Mouse (Mus musculus): ENCODE data around the gene Olfr9. TPM values are rescaled to one million over a fixed set of nuclear protein-coding genes. Genes with fewer than 3 reads are reported as not detected.
A peak's percentile ranks its signal among the peaks of the same experiment; 100 is the strongest.

The Olfr9 gene
- polyA plus RNA-seq, 1 experiment from 2014 or later: not detected

DNA sequence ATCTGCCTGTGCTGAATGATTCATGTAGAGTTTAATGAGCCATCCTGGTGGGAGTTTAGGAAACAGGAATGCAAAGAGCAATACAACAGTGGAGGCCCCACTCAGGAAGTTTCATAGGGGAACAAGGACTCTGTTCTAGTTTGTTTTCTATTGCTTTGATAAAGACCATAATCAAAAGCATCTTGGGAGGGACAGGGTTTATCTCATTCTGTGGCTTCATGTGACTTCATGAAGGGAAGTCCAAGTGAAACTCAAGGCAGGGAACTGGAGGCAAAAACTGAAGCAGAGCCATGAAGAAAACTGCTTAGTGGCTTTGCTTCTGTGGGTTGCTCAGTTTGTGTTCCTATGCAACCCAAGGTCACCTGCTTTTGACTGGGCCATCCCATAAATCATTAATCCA is 25.2 kb downstream of the Olfr9 start:
- H3K4me2 ChIP-seq (replicated peaks): no peak overlapping the region
- no peak overlapping the region for H3K4me3 ChIP-seq
- no peaks in the 10 kb centered on the region for H3K27me3 ChIP-seq (replicated peaks)
- H3K27ac ChIP-seq: no peak overlapping the region
- no peaks in the 10 kb centered on the region for H3K4me1 ChIP-seq
- no peak overlapping the region for H3K9ac ChIP-seq
- no peaks in the 10 kb centered on the region for H3K9me3 ChIP-seq
- H3K36me3 ChIP-seq: no peaks in the 10 kb centered on the region
- ATAC-seq (ENCODE audit: low FRiP score, low read depth): no peak

DNA sequence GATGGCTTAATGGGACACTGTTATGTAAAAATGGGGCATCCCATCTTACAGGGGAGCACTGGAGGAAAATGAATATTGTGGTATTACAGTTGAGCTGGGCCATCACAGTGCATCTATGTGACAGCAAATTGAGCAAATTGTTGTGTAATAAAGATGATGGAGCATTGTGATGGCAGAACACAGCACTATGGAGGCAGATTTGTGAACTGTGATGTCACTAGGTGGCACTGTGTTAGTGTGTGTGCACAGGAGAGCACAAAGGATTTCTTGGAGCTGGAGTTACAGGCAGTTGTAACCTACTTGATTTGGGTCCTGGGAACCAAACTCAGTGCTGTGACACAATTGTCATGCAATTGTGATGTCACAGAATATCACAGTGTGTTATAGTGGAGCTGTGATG is 34.1 kb downstream of the Olfr9 start:
- H3K9ac ChIP-seq: no peak overlapping the region
- no peak overlapping the region for H3K27ac ChIP-seq
- H3K27me3 ChIP-seq (replicated peaks): no peaks in the 10 kb centered on the region
- no peaks in the 10 kb centered on the region for H3K9me3 ChIP-seq
- no peaks in the 10 kb centered on the region for H3K4me1 ChIP-seq
- ATAC-seq (ENCODE audit: low FRiP score, low read depth): no peak
- no peaks in the 10 kb centered on the region for H3K36me3 ChIP-seq
- no peak overlapping the region for H3K4me3 ChIP-seq
- no peak overlapping the region for H3K4me2 ChIP-seq (replicated peaks)

DNA sequence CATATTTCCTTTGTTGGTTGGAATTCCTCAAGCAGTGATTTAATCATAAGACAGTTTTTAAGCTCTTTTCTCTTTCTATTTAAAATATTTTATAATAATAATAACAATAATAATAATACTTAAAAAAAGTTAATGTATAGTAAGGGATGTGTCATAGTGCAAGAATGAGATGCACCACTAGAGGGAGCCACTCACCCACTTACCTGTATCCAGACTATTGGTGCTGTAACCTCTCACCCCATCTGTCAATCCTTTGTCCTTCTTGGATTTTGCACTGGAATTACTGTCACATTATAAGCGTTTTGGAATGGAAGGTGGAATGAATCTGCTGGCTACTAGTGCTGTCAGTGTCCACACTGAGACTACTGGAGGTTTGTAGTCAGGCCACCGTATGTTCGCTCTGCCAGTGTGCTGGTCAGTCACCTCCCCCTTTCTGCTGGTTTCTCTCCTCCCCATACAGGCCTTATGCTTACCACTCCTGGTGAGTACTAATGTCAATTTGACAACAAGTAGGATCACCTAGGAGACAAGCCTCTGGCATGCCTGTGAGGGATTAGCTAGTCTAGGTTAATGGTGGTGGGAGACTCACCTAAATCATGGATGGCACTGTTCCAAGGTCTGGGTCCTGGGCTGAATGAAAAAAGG is 36.9 kb downstream of the Olfr9 start:
- Histone ChIP-seq H3K4me2 (replicated peaks) (no peak overlapping the region), H3K27me3 (replicated peaks) (no peaks in the 10 kb centered on the region), H3K9me3 (no peaks in the 10 kb centered on the region), H3K36me3 (no peaks in the 10 kb centered on the region), H3K9ac (no peak overlapping the region), H3K27ac (no peak overlapping the region), H3K4me1 (no peaks in the 10 kb centered on the region), H3K4me3 (no peak overlapping the region)
- peak; percentile 77 for ATAC-seq (ENCODE audit: low FRiP score, low read depth)
- WGBS: 66% methylated on average over 3 of the region's 3 CpGs

- no peak overlapping the region for H3K9ac ChIP-seq
- no peak overlapping the region for H3K27ac ChIP-seq
- no peaks in the 10 kb centered on the region for H3K4me1 ChIP-seq
- no peak for ATAC-seq (ENCODE audit: low FRiP score, low read depth)
- H3K4me3 ChIP-seq: no peak overlapping the region
- no peaks in the 10 kb centered on the region for H3K36me3 ChIP-seq
- H3K27me3 ChIP-seq (replicated peaks): no peaks in the 10 kb centered on the region
- 79% methylated on average over 2 of the region's 2 CpGs for WGBS
- no peak overlapping the region for H3K4me2 ChIP-seq (replicated peaks)
- H3K9me3 ChIP-seq: no peaks in the 10 kb centered on the region
Observed at GRCm38 (mm10) chr10:129028343-129028742, 39.1 kb downstream of the Olfr9 start.

DNA sequence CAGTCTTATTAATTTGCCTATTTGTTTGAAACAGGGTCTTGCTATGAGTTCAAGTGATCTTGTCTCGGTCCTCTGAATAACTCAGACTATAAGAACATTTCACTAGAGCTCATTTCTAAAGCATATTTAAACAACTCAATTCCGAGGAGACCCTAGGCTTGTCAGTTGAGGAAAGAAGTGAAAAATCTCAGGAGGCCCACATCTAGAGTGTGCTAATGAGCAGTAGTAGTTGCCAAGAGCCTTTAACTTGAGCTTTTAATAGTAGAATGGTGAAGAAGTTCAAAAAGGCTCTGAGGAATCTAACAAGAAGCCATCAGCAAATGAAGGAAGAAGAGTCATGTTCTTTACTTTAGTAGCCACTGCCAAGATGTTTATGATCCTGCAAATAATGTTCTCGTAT is 50.6 kb downstream of the Olfr9 start, which contains the start of gene Olfr764-ps1:
Gene Olfr764-ps1, minus strand, starts transcription at position 101 of the 400 bp plus-strand sequence.
- Histone ChIP-seq H3K27me3 (replicated peaks) (no peaks in the 10 kb centered on the region), H3K9me3 (no peaks in the 10 kb centered on the region), H3K4me3 (no peak within 1 kb of the TSS), H3K4me2 (replicated peaks) (no peak within 1 kb of the TSS), H3K9ac (no peak within 1 kb of the TSS), H3K4me1 (no peaks in the 10 kb centered on the region), H3K36me3 (no peaks in the 10 kb centered on the region), H3K27ac (no peak within 1 kb of the TSS)
- 84% methylated on average over 3 of the region's 3 CpGs for WGBS
- ATAC-seq (ENCODE audit: low FRiP score, low read depth): no peak

Other genes with a start within 250 kb of the Olfr9 start
- gene Dgka, start 244.6 kb upstream of the Olfr9 start, polyA plus RNA-seq (2016; fragmentation: Nextera tagmentation; extraction: Ambion mirVana): 5.5 and 6.8 TPM in 2 replicates
- gene Pym1, start 241.5 kb upstream of the Olfr9 start, polyA plus RNA-seq (2016; fragmentation: Nextera tagmentation; extraction: Ambion mirVana): 49.1 and 50.5 TPM in 2 replicates
- 0.28 and 0.54 TPM in 2 replicates for gene Mmp19, start 198.5 kb upstream of the Olfr9 start, polyA plus RNA-seq (2016; fragmentation: Nextera tagmentation; extraction: Ambion mirVana)
- 60.2 and 63.3 TPM in 2 replicates for gene Dnajc14, start 185.4 kb upstream of the Olfr9 start, polyA plus RNA-seq (2016; fragmentation: Nextera tagmentation; extraction: Ambion mirVana)
- gene Tmem198b, start 185.1 kb upstream of the Olfr9 start, polyA plus RNA-seq (2016; fragmentation: Nextera tagmentation; extraction: Ambion mirVana): 18.7 and 19.7 TPM in 2 replicates
- gene Sarnp, start 172.1 kb upstream of the Olfr9 start, polyA plus RNA-seq (2016; fragmentation: Nextera tagmentation; extraction: Ambion mirVana): 198 and 235 TPM in 2 replicates
- gene Ormdl2, start 167.8 kb upstream of the Olfr9 start, polyA plus RNA-seq (2016; fragmentation: Nextera tagmentation; extraction: Ambion mirVana): 31.2 and 37.2 TPM in 2 replicates
- 20.1 and 20.4 TPM in 2 replicates for gene Gdf11, start 97.7 kb upstream of the Olfr9 start, polyA plus RNA-seq (2016; fragmentation: Nextera tagmentation; extraction: Ambion mirVana)
- 199 and 208 TPM in 2 replicates for gene Cd63, start 88.4 kb upstream of the Olfr9 start, polyA plus RNA-seq (2016; fragmentation: Nextera tagmentation; extraction: Ambion mirVana)
- gene Rdh5, start 66.5 kb upstream of the Olfr9 start, polyA plus RNA-seq (2016; fragmentation: Nextera tagmentation; extraction: Ambion mirVana): 13.5 and 15.7 TPM in 2 replicates
- 227 and 233 TPM in 2 replicates for gene Bloc1s1, start 65.4 kb upstream of the Olfr9 start, polyA plus RNA-seq (2016; fragmentation: Nextera tagmentation; extraction: Ambion mirVana)
- 7.9 and 8.3 TPM in 2 replicates for gene Itga7, start 55.6 kb upstream of the Olfr9 start, polyA plus RNA-seq (2016; fragmentation: Nextera tagmentation; extraction: Ambion mirVana)
- gene Mettl7b, start 28.4 kb upstream of the Olfr9 start, polyA plus RNA-seq (2016; fragmentation: Nextera tagmentation; extraction: Ambion mirVana): not detected in 2 replicates
- not detected in 2 replicates for gene Olfr763, start 21.4 kb downstream of the Olfr9 start, polyA plus RNA-seq (2016; fragmentation: Nextera tagmentation; extraction: Ambion mirVana)
- not detected in 2 replicates for gene Olfr764-ps1, start 50.5 kb downstream of the Olfr9 start, polyA plus RNA-seq (2016; fragmentation: Nextera tagmentation; extraction: Ambion mirVana)
- not detected in 2 replicates for gene Olfr765, start 60.6 kb downstream of the Olfr9 start, polyA plus RNA-seq (2016; fragmentation: Nextera tagmentation; extraction: Ambion mirVana)
- gene Olfr766-ps1, start 79.5 kb downstream of the Olfr9 start, polyA plus RNA-seq (2016; fragmentation: Nextera tagmentation; extraction: Ambion mirVana): not detected in 2 replicates
- gene Olfr767, start 93.5 kb downstream of the Olfr9 start, polyA plus RNA-seq (2016; fragmentation: Nextera tagmentation; extraction: Ambion mirVana): not detected in 2 replicates
- gene Olfr768, start 109.9 kb downstream of the Olfr9 start, polyA plus RNA-seq (2016; fragmentation: Nextera tagmentation; extraction: Ambion mirVana): not detected in 2 replicates
- not detected in 2 replicates for gene Olfr769, start 128.4 kb downstream of the Olfr9 start, polyA plus RNA-seq (2016; fragmentation: Nextera tagmentation; extraction: Ambion mirVana)
- not detected in 2 replicates for gene Olfr770, start 149.6 kb downstream of the Olfr9 start, polyA plus RNA-seq (2016; fragmentation: Nextera tagmentation; extraction: Ambion mirVana)
- gene Olfr771, start 175.3 kb downstream of the Olfr9 start, polyA plus RNA-seq (2016; fragmentation: Nextera tagmentation; extraction: Ambion mirVana): not detected in 2 replicates
- not detected in 2 replicates for gene Olfr772, start 188.5 kb downstream of the Olfr9 start, polyA plus RNA-seq (2016; fragmentation: Nextera tagmentation; extraction: Ambion mirVana)
- gene Olfr773, start 198.0 kb downstream of the Olfr9 start, polyA plus RNA-seq (2016; fragmentation: Nextera tagmentation; extraction: Ambion mirVana): not detected in 2 replicates
- gene Olfr774, start 246.8 kb downstream of the Olfr9 start, polyA plus RNA-seq (2016; fragmentation: Nextera tagmentation; extraction: Ambion mirVana): not detected in 2 replicates

Data from neural tube, embryonic 12.5 days (tissue).